Mouse (Mus musculus): ENCODE data around the gene Zcchc7. TPM values are rescaled to one million over a fixed set of nuclear protein-coding genes. Genes with fewer than 3 reads are reported as not detected.

Zcchc7 gene
- polyA plus RNA-seq, 1 experiment from 2014 or later: 24.3 TPM

DNA sequence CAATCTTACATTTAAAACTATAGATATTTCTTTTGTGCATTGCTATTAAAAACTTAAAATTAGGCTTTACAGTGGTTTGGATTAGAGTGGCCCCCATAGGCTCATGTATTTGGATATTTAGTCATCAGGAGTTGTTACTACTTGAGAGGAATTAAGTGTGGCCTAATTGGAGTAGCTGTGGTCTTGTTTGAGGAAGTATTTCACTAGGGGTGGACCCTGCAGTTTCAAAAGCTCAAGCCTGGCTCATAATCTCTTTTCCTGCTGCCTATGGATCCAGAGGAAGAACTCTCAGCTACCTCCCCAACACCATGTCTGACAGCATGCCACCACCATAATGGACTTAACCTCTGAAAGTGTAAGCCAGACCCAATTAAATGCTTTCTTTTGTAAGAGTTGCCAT lies 115.9 kb downstream of the Zcchc7 start:
- H3K4me1 ChIP-seq (replicated peaks; ENCODE audit: control insufficient read depth, insufficient read depth, low read length): no peaks in the 10 kb centered on the region
- DNase-seq (ENCODE audit: low spot score) (no peak), ATAC-seq (replicated peaks; ENCODE audit: low FRiP score) (no peak)
- no peaks in the 10 kb centered on the region for H3K36me3 ChIP-seq (ENCODE audit: control insufficient read depth, insufficient read depth, low read length)
- H3K4me2 ChIP-seq (ENCODE audit: low read depth, low read length, severe bottlenecking): no peak overlapping the region
- H3K9ac ChIP-seq (ENCODE audit: low read length): no peak overlapping the region
- H3K27me3 ChIP-seq (ENCODE audit: control insufficient read depth, insufficient read depth, low read length): no peaks in the 10 kb centered on the region
- H3K27ac ChIP-seq (ENCODE audit: low read depth, low read length): no peak overlapping the region
- H3K9me3 ChIP-seq (ENCODE audit: control insufficient read depth, low read length): no peaks in the 10 kb centered on the region
- no peak overlapping the region for H3K4me3 ChIP-seq (ENCODE audit: low read depth, low read length)

DNA sequence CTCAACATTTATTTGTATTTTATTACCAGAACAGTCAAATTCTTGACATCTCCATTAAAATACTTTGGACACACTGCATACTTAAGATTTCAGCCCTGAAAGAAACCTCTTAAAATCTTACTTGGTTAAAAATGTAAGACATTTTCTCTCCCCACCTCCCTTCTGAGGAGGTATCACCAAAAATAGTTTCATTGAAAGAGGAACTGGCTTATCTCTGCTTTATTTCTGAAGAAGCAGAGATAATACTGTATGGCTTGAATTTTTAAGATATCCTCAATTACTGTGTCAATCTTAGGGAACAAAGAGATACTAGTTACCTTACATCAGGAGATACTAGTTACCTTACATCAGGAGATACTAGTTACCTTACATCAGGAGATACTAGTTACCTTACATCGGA lies 116.4 kb downstream of the Zcchc7 start:
- Histone ChIP-seq H3K4me1 (replicated peaks; ENCODE audit: control insufficient read depth, insufficient read depth, low read length) (no peaks in the 10 kb centered on the region), H3K27me3 (ENCODE audit: control insufficient read depth, insufficient read depth, low read length) (no peaks in the 10 kb centered on the region), H3K27ac (ENCODE audit: low read depth, low read length) (no peak overlapping the region), H3K9me3 (ENCODE audit: control insufficient read depth, low read length) (no peaks in the 10 kb centered on the region), H3K4me3 (ENCODE audit: low read depth, low read length) (no peak overlapping the region), H3K4me2 (ENCODE audit: low read depth, low read length, severe bottlenecking) (no peak overlapping the region), H3K36me3 (ENCODE audit: control insufficient read depth, insufficient read depth, low read length) (no peaks in the 10 kb centered on the region), H3K9ac (ENCODE audit: low read length) (no peak overlapping the region)
- WGBS: 100% methylated on average over 1 of the region's 1 CpGs
- no peak for DNase-seq (ENCODE audit: low spot score)
- no peak for ATAC-seq (replicated peaks; ENCODE audit: low FRiP score)

DNA sequence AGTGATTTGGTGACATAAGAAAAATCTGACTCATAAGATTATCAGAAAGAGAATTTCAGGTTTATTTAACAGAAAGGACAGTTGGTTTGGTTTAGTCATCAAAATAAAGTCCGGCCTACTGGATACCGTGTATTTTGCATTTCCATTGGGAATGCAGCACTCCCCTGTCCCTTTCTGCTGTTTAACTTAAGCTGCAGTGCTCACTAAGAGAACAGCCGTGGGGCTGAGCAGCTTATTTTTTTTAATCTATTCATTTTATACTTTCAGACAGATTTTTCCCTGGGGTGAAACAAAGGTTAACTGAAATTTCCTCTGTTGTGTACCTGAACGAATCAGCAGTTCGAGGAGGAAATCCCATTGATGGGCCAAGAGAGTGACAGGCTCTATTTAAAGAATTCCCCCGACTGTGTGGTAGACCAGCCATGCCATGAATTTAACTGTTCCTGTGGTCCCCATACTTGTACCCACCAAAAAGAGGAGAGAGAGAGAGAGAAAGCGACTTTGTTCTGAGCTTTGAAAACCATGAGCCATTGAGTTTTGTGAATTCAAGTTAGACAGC lies 124.5 kb downstream of the Zcchc7 start:
- no peaks in the 10 kb centered on the region for H3K27me3 ChIP-seq (ENCODE audit: control insufficient read depth, insufficient read depth, low read length)
- 10% methylated on average over 7 of the region's 7 CpGs for WGBS

DNA sequence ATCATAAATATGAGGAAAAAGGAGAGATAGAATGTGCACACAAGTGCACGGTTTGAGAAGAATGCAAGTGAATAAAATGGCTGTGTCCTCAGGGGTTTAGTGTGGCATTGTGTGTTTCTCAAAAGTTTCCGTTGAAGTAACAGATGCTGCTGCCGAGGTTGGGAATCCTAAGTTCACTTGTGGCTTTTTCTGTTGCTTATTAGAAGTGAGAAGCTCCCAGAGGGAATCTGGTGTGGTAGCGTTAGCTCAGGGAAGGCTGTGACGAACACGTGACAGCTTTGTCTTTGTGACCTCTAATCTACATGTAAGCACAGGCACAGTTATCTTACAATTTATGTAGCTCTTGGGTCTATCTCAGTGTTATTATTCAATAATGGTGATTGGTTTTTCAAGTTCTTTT lies 130.5 kb downstream of the Zcchc7 start:
- H3K4me2 ChIP-seq (ENCODE audit: low read depth, low read length, severe bottlenecking): no peak overlapping the region

More for the DNA sequence above, 124.5 kb downstream of the Zcchc7 start:
- no peak overlapping the region for H3K4me2 ChIP-seq (ENCODE audit: low read depth, low read length, severe bottlenecking)
- no peak overlapping the region for H3K27ac ChIP-seq (ENCODE audit: low read depth, low read length)
- no peak overlapping the region for H3K4me3 ChIP-seq (ENCODE audit: low read depth, low read length)
- ATAC-seq (replicated peaks; ENCODE audit: low FRiP score) (no peak), DNase-seq (ENCODE audit: low spot score) (no peak)
- H3K36me3 ChIP-seq (ENCODE audit: control insufficient read depth, insufficient read depth, low read length): no peaks in the 10 kb centered on the region
- H3K9ac ChIP-seq (ENCODE audit: low read length): no peak overlapping the region
- H3K4me1 ChIP-seq (replicated peaks; ENCODE audit: control insufficient read depth, insufficient read depth, low read length): no peaks in the 10 kb centered on the region
- no peaks in the 10 kb centered on the region for H3K9me3 ChIP-seq (ENCODE audit: control insufficient read depth, low read length)

DNA sequence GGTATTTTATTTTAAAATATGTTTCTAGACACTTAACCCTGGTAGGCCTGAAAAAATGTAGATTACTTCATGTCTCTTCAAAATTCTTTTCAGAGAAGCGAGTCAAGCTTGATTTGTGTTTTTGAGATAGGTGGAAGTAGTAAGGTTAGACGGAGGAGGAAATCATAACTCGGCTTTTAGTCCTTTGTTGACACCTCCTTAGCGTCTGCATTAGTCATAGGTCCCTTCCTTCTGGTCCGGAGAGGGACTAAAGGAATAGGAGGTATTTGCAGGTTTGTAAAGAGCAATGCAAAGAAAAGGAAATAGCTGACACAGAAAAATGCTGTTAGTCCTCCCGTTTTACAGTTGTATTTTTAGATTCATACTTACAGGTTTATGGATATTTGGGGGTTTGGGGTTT lies 135.7 kb downstream of the Zcchc7 start:
- no peak overlapping the region for H3K4me2 ChIP-seq (ENCODE audit: low read depth, low read length, severe bottlenecking)
- 91% methylated on average over 6 of the region's 6 CpGs for WGBS
- DNase-seq (ENCODE audit: low spot score): no peak
- no peaks in the 10 kb centered on the region for H3K4me1 ChIP-seq (replicated peaks; ENCODE audit: control insufficient read depth, insufficient read depth, low read length)
- no peaks in the 10 kb centered on the region for H3K9me3 ChIP-seq (ENCODE audit: control insufficient read depth, low read length)
- H3K4me3 ChIP-seq (ENCODE audit: low read depth, low read length): no peak overlapping the region
- no peak for ATAC-seq (replicated peaks; ENCODE audit: low FRiP score)
- H3K27ac ChIP-seq (ENCODE audit: low read depth, low read length): no peak overlapping the region
- H3K27me3 ChIP-seq (ENCODE audit: control insufficient read depth, insufficient read depth, low read length): no peaks in the 10 kb centered on the region
- H3K9ac ChIP-seq (ENCODE audit: low read length): no peak overlapping the region
- H3K36me3 ChIP-seq (ENCODE audit: control insufficient read depth, insufficient read depth, low read length): no peaks in the 10 kb centered on the region

More for the DNA sequence above, 130.5 kb downstream of the Zcchc7 start:
- no peak overlapping the region for H3K27ac ChIP-seq (ENCODE audit: low read depth, low read length)
- H3K36me3 ChIP-seq (ENCODE audit: control insufficient read depth, insufficient read depth, low read length): no peaks in the 10 kb centered on the region
- WGBS: 79% methylated on average over 6 of the region's 6 CpGs
- H3K4me1 ChIP-seq (replicated peaks; ENCODE audit: control insufficient read depth, insufficient read depth, low read length): no peaks in the 10 kb centered on the region
- ATAC-seq (replicated peaks; ENCODE audit: low FRiP score): no peak
- H3K4me3 ChIP-seq (ENCODE audit: low read depth, low read length): no peak overlapping the region
- no peaks in the 10 kb centered on the region for H3K27me3 ChIP-seq (ENCODE audit: control insufficient read depth, insufficient read depth, low read length)
- DNase-seq (ENCODE audit: low spot score): no peak
- no peak overlapping the region for H3K9ac ChIP-seq (ENCODE audit: low read length)
- no peaks in the 10 kb centered on the region for H3K9me3 ChIP-seq (ENCODE audit: control insufficient read depth, low read length)

GRCm38 (mm10) chr4:44905651-44906271 lies 150.1 kb downstream of the Zcchc7 start:
- DNase-seq (ENCODE audit: low spot score) (peak; percentile 71), ATAC-seq (replicated peaks; ENCODE audit: low FRiP score) (peak; percentile 80)
- H3K27ac ChIP-seq (ENCODE audit: low read depth, low read length): peak overlapping the region; percentile 2; the same call in 1 of the 2 replicates
- WGBS: 7% methylated on average over 11 of the region's 11 CpGs
- peaks cover 6% of the 10 kb centered on the region; the same call in 1 of the 2 replicates for H3K4me1 ChIP-seq (replicated peaks; ENCODE audit: control insufficient read depth, insufficient read depth, low read length)
- H3K4me3 ChIP-seq (ENCODE audit: low read depth, low read length): no peak overlapping the region
- H3K9ac ChIP-seq (ENCODE audit: low read length): no peak overlapping the region
- H3K4me2 ChIP-seq (ENCODE audit: low read depth, low read length, severe bottlenecking): peak overlapping the region; percentile 28; the same call in 1 of the 2 replicates
- H3K36me3 ChIP-seq (ENCODE audit: control insufficient read depth, insufficient read depth, low read length): no peaks in the 10 kb centered on the region
- H3K9me3 ChIP-seq (ENCODE audit: control insufficient read depth, low read length): no peaks in the 10 kb centered on the region
- no peaks in the 10 kb centered on the region for H3K27me3 ChIP-seq (ENCODE audit: control insufficient read depth, insufficient read depth, low read length)

GRCm38 (mm10) chr4:44906399-44906798 lies 150.7 kb downstream of the Zcchc7 start:
- Histone ChIP-seq H3K27ac (ENCODE audit: low read depth, low read length) (no peak overlapping the region), H3K4me2 (ENCODE audit: low read depth, low read length, severe bottlenecking) (no peak overlapping the region), H3K4me3 (ENCODE audit: low read depth, low read length) (no peak overlapping the region), H3K9me3 (ENCODE audit: control insufficient read depth, low read length) (no peaks in the 10 kb centered on the region), H3K36me3 (ENCODE audit: control insufficient read depth, insufficient read depth, low read length) (no peaks in the 10 kb centered on the region), H3K27me3 (ENCODE audit: control insufficient read depth, insufficient read depth, low read length) (no peaks in the 10 kb centered on the region), H3K9ac (ENCODE audit: low read length) (no peak overlapping the region), H3K4me1 (replicated peaks; ENCODE audit: control insufficient read depth, insufficient read depth, low read length) (peaks cover 6% of the 10 kb centered on the region; the same call in 1 of the 2 replicates)
- no peak for DNase-seq (ENCODE audit: low spot score)
- no peak for ATAC-seq (replicated peaks; ENCODE audit: low FRiP score)
- WGBS: 62% methylated on average over 4 of the region's 4 CpGs

DNA sequence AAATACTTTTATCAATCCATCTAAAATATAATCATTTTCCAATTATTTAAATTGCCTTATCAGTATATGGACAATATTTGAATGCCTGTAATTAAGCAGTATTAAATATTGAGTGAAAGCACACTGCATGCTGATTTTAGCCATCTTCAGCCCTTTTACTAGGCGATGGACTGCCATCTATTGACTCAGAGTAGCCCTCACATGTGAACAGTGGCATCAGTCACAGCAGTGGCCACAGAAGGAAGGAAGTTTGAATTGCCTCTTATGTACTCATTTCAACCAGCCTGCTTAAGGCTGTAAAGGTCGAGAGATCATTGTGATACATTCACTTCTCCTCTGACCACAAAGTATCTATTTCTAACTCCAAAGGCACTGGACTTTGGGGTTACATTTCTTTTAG lies 154.4 kb downstream of the Zcchc7 start:
- ATAC-seq (replicated peaks; ENCODE audit: low FRiP score) (no peak), DNase-seq (ENCODE audit: low spot score) (no peak)
- H3K9me3 ChIP-seq (ENCODE audit: control insufficient read depth, low read length): no peaks in the 10 kb centered on the region
- H3K27ac ChIP-seq (ENCODE audit: low read depth, low read length): no peak overlapping the region
- 51% methylated on average over 2 of the region's 2 CpGs for WGBS
- no peaks in the 10 kb centered on the region for H3K36me3 ChIP-seq (ENCODE audit: control insufficient read depth, insufficient read depth, low read length)
- H3K4me2 ChIP-seq (ENCODE audit: low read depth, low read length, severe bottlenecking): no peak overlapping the region
- no peaks in the 10 kb centered on the region for H3K27me3 ChIP-seq (ENCODE audit: control insufficient read depth, insufficient read depth, low read length)
- H3K4me1 ChIP-seq (replicated peaks; ENCODE audit: control insufficient read depth, insufficient read depth, low read length): peaks cover 6% of the 10 kb centered on the region; the same call in 1 of the 2 replicates
- H3K4me3 ChIP-seq (ENCODE audit: low read depth, low read length): no peak overlapping the region
- no peak overlapping the region for H3K9ac ChIP-seq (ENCODE audit: low read length)

DNA sequence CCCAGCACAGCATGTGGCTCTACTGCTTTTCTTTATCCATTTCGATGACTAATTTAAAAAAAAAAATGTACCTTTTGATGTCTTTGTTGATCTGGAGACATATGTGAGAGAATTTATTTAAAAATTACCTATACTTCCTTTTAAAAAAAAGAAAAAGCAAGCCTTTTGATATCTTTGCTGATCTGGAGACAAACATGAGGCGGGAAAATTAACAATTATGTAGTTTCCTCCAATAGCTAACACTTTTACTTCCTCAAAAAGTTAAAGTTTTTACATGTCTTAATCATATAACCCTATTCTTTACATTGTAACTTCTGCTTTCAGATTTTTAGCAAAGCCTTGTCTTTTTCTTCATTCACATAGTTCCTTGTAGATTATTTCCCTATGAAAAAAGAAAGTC lies 155.2 kb downstream of the Zcchc7 start:
- Histone ChIP-seq H3K36me3 (ENCODE audit: control insufficient read depth, insufficient read depth, low read length) (no peaks in the 10 kb centered on the region), H3K27ac (ENCODE audit: low read depth, low read length) (no peak overlapping the region), H3K4me1 (replicated peaks; ENCODE audit: control insufficient read depth, insufficient read depth, low read length) (peaks cover 4% of the 10 kb centered on the region; the same call in 1 of the 2 replicates), H3K9ac (ENCODE audit: low read length) (no peak overlapping the region), H3K4me2 (ENCODE audit: low read depth, low read length, severe bottlenecking) (no peak overlapping the region), H3K27me3 (ENCODE audit: control insufficient read depth, insufficient read depth, low read length) (no peaks in the 10 kb centered on the region), H3K4me3 (ENCODE audit: low read depth, low read length) (no peak overlapping the region), H3K9me3 (ENCODE audit: control insufficient read depth, low read length) (no peaks in the 10 kb centered on the region)
- WGBS: 68% methylated on average over 2 of the region's 2 CpGs
- ATAC-seq (replicated peaks; ENCODE audit: low FRiP score) (no peak), DNase-seq (ENCODE audit: low spot score) (no peak)
